Mouse (Mus musculus) frontal cortex, adult 2 months (tissue): ENCODE measurements at regions not wholly inside any gene's neighbourhood (a gene's known extent, or its start where the extent isn't known, plus 50 kb on each side); places are given as distances from the start of the nearest gene placed in this dataset.

Experiments
- DNase-seq, 2 experiments: peaks; one replicate each; pipeline ENCODE4 v3.0.0; 2022; ENCODE audit warnings: low spot score in 1 of 2; ENCODE audit errors: extremely low spot score in 1 of 2

DNA sequence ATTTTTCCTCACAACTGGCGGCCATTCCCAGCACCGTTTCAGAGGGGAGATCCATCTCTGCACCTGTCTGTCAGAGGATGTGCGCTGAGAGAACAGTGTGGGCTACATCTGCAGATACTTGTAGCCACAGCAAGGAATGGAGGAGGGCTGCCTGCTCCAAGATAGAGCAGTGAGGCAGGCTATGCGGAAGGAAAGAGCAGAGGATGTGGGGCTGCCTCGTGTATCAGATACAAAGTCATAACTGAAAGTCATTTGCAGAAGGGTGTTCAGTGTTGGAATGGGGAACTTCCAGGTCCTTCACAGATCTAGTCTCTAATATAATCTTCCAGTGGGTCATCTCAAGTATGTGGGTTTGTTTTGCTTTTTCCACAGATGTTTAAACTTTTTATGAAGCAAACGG is 531.0 kb downstream of the Etnk1 start:
- DNase-seq, result no peak

DNA sequence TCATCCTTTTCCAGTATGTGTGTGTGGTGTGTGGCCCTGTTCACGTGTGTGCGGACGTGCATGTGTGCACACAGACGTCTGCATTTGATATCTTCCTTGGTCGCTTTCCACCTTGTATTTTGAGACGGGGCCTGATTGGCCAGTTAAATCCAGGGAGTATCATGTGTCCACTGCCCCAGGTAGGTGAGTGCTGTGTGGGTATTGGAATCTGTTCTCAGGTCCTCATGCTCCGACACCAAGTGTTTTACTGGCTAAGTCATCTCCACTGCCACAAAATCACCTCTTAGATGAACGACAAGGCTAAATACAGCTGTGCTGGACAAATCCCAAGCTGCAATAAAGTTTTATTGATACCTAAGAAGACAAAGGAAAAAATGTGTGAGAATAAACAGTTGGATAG is 537.0 kb downstream of the Etnk1 start:
- DNase-seq, result no peak

- no peak for DNase-seq
Observed at GRCm38 (mm10) chr6:143706451-143706850, 539.4 kb downstream of the Etnk1 start.

DNA sequence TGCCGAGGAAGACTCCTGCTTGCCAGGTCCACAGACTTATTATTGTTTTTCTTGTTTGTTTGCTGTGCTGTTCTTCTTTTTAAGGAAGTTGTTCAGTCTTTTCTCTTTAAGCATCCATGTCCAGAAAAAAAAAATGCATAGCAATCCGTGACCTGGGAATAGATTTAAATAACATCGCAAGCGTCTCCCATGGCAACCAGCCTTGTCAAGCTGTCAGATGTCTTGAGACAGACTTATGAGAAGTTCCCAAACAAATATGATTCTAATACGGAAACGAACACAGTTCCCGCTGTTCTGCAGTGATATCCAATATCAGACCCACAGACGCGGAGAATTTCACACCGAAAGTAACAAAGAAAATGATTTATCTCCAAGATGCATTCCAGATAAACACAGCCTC is 547.4 kb downstream of the Etnk1 start:
- no peak for DNase-seq

DNA sequence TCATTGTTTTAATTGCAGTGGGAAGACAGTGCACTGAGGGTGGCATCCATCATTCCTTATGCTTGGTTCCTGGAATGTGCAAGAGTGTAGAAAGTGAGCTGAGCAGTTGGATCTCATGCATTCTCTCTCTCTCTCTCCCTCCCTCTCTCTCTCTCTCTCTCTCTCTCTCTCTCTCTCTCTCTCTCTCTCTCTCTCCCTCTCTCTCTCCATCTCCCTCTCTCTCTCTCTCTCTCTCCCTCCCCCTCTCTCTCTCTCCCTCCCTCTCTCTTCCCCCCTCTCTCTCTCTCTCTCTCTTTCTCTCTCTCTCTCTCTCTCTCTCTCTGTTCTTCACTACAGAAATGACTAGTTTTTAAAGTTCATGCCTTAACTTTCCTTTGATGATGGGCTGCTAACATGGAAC is 583.1 kb downstream of the Etnk1 start:
- no peak for DNase-seq

GRCm38 (mm10) chr6:143751076-143752070 is 584.4 kb downstream of the Etnk1 start:
- no peak for DNase-seq

DNA sequence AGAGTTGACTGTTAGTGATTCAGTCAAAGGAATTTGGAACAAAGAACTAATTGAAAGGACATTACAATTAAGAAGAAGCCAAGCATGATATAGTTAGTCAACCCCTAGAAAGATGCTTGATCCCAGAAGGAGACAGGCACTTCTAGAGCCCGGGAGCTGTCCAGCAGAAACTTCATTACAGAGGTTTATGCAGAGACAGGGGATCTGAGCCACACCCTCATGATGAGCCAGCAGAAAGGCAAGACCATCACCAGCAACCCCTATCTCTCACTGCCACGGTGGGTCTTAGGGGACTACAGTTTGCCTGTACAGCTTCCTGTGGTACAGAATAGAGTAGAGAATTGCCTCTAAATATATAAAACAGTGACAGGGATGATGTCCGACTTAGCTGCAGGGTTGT is 590.4 kb downstream of the Etnk1 start:
- DNase-seq, result no peak

- DNase-seq, result no peak
Observed at GRCm38 (mm10) chr6:143768115-143768514, 601.1 kb downstream of the Etnk1 start.
